In genomic region chr2:38824791-38825768, GRCm38 (mm10) we compare ENCODE assay signal across 8 mouse cellular contexts.
DNase-seq lines count a peak whose midpoint lies in the region; ATAC-seq and TF ChIP-seq lines count a peak whose summit lies in the region.

No protein-coding gene starts in this region.

- H3K4me1 ChIP-seq in testis, adult 2 months (ENCODE audit: control insufficient read depth, insufficient read depth, low read length) = no peaks in the 10 kb centered on the region
- H3K4me1 ChIP-seq in embryonic facial prominence, embryonic 10.5 days = peaks cover 25% of the 10 kb centered on the region
- H3K4me1 ChIP-seq in heart, embryonic 15.5 days (replicated peaks) = peaks cover 15% of the 10 kb centered on the region
- no peaks in the 10 kb centered on the region; the same call in 1 of the 2 replicates for H3K4me1 ChIP-seq in lung, embryonic 14.5 days (ENCODE audit: insufficient read depth)
- no peaks in the 10 kb centered on the region for H3K4me1 ChIP-seq in olfactory bulb, adult 2 months (ENCODE audit: control insufficient read depth, insufficient read depth, low read length)

- peak overlapping the region; percentile 59 for H3K9ac ChIP-seq in heart, embryonic 15.5 days
- H3K9ac ChIP-seq in lung, embryonic 14.5 days = peak overlapping the region; percentile 58

- peak overlapping the region; percentile 69 for H3K4me3 ChIP-seq in testis, adult 2 months (ENCODE audit: control insufficient read depth, low read depth, low read length)
- peak overlapping the region; percentile 66 for H3K4me3 ChIP-seq in embryonic facial prominence, embryonic 10.5 days
- H3K4me3 ChIP-seq in heart, embryonic 15.5 days = peak overlapping the region; percentile 61
- H3K4me3 ChIP-seq in lung, embryonic 14.5 days (ENCODE audit: low read depth, low read length) = peak overlapping the region; percentile 59
- peak overlapping the region; percentile 12; the same call in 1 of the 2 replicates for H3K4me3 ChIP-seq in olfactory bulb, adult 2 months (ENCODE audit: insufficient read depth, low read depth, low read length)

- ATAC-seq in heart, embryonic 15.5 days (replicated peaks; ENCODE audit: insufficient number of reproducible peaks, insufficient read depth, low FRiP score, low read depth) = no peak
- peak; percentile 41; the same call in 1 of the 2 replicates for ATAC-seq in lung, embryonic 14.5 days (ENCODE audit: insufficient read depth)

- no peaks in the 10 kb centered on the region for H3K27me3 ChIP-seq in testis, adult 2 months (ENCODE audit: control insufficient read depth, insufficient read depth, low read length)
- H3K27me3 ChIP-seq in embryonic facial prominence, embryonic 10.5 days (replicated peaks; ENCODE audit: low read depth, poor library complexity, severe bottlenecking) = no peaks in the 10 kb centered on the region
- no peaks in the 10 kb centered on the region for H3K27me3 ChIP-seq in heart, embryonic 15.5 days
- H3K27me3 ChIP-seq in lung, embryonic 14.5 days (ENCODE audit: insufficient read depth, low read length) = no peaks in the 10 kb centered on the region

- no peak for TF ChIP-seq CTCF in testis, adult 2 months (IDR thresholded peaks at IDR 0.05; ENCODE audit: control insufficient read depth, insufficient read depth, insufficient replicate concordance, low read depth, low read length)
- no peak for TF ChIP-seq CTCF in lung, embryonic 14.5 days (IDR thresholded peaks at IDR 0.05; ENCODE audit: low read depth)
- no peak for TF ChIP-seq CTCF in olfactory bulb, adult 2 months (IDR thresholded peaks at IDR 0.05; ENCODE audit: insufficient read depth, low read depth, low read length)

- WGBS in embryonic facial prominence, embryonic 10.5 days = 8% methylated on average over 15 of the region's 15 CpGs
- 4% methylated on average over 15 of the region's 15 CpGs for WGBS in heart, embryonic 15.5 days
- WGBS in lung, embryonic 14.5 days = 4% methylated on average over 15 of the region's 15 CpGs
- 10% methylated on average over 15 of the region's 15 CpGs for WGBS in olfactory bulb, adult 2 months

- H3K4me2 ChIP-seq in heart, embryonic 15.5 days = peak overlapping the region; percentile 71
- peak overlapping the region; percentile 67 for H3K4me2 ChIP-seq in lung, embryonic 14.5 days

- no peaks in the 10 kb centered on the region for H3K9me3 ChIP-seq in embryonic facial prominence, embryonic 10.5 days
- no peaks in the 10 kb centered on the region for H3K9me3 ChIP-seq in heart, embryonic 15.5 days (replicated peaks)
- H3K9me3 ChIP-seq in lung, embryonic 14.5 days (ENCODE audit: low read depth, low read length) = no peaks in the 10 kb centered on the region

- DNase-seq in testis, postnatal 14 days (ENCODE audit: low spot score) = no peak
- peak; percentile 64 for DNase-seq in embryonic facial prominence, embryonic 10.5 days (ENCODE audit: low spot score)
- peak; percentile 37 for DNase-seq in kidney, postnatal 10 days
- DNase-seq in lung, embryonic 14.5 days = peak; percentile 80
- no peak for DNase-seq in gastrocnemius, adult 8-10 months (ENCODE audit: low spot score in 2 of 2)

- no peak overlapping the region for H3K27ac ChIP-seq in testis, adult 2 months (ENCODE audit: control insufficient read depth, insufficient read depth, low read depth, low read length)
- H3K27ac ChIP-seq in embryonic facial prominence, embryonic 10.5 days (replicated peaks) = peak overlapping the region; percentile 96
- H3K27ac ChIP-seq in heart, embryonic 15.5 days = peak overlapping the region; percentile 83
- H3K27ac ChIP-seq in lung, embryonic 14.5 days (ENCODE audit: low read depth) = peak overlapping the region; percentile 95
- H3K27ac ChIP-seq in olfactory bulb, adult 2 months (ENCODE audit: insufficient read depth, low read depth, low read length) = peak overlapping the region; percentile 70

- H3K36me3 ChIP-seq in testis, adult 2 months (ENCODE audit: control insufficient read depth, insufficient read depth, low read length) = no peaks in the 10 kb centered on the region
- peaks cover 16% of the 10 kb centered on the region for H3K36me3 ChIP-seq in embryonic facial prominence, embryonic 10.5 days (replicated peaks)
- H3K36me3 ChIP-seq in heart, embryonic 15.5 days = no peaks in the 10 kb centered on the region
- H3K36me3 ChIP-seq in lung, embryonic 14.5 days (ENCODE audit: insufficient read depth) = no peaks in the 10 kb centered on the region

- TF ChIP-seq POLR2A in testis, adult 2 months (IDR thresholded peaks at IDR 0.05; ENCODE audit: control insufficient read depth, low read depth, low read length) = no peak
- TF ChIP-seq POLR2A in olfactory bulb, adult 2 months (IDR thresholded peaks at IDR 0.05; ENCODE audit: insufficient read depth, low read depth, low read length) = no peak

Comparison
In these comparisons a context has a peak if more than half of its experiments do, and no peak if none do; other contexts are left out.
1. H3K4me3 ChIP-seq: peak in every context shown above with its lines; median percentile 69 in testis, adult 2 months; 66 in embryonic facial prominence, embryonic 10.5 days; 61 in heart, embryonic 15.5 days; 59 in lung, embryonic 14.5 days; 12 in olfactory bulb, adult 2 months.
2. DNase-seq: peak in embryonic facial prominence, embryonic 10.5 days (single experiment), kidney, postnatal 10 days (single experiment) and lung, embryonic 14.5 days (single experiment); none in testis, postnatal 14 days (single experiment) and gastrocnemius, adult 8-10 months (0 of 2).